Mouse (Mus musculus): Measurements from ENCODE around the gene Dok3.
"Not testable (repeated sequence)": the region's sequence is repeated elsewhere in the genome, so short reads cannot be mapped to it uniquely, and the experiment has no call there.

The Dok3 gene

GRCm38 (mm10) chr13:55529198-55529915, at the start of gene Dok3:
Dok3 (minus strand) TSS chr13:55529296.
- no peak for DNase-seq

GRCm38 (mm10) chr13:55578086-55578485, 49.0 kb upstream of the Dok3 start:
- DNase-seq: no peak

DNA sequence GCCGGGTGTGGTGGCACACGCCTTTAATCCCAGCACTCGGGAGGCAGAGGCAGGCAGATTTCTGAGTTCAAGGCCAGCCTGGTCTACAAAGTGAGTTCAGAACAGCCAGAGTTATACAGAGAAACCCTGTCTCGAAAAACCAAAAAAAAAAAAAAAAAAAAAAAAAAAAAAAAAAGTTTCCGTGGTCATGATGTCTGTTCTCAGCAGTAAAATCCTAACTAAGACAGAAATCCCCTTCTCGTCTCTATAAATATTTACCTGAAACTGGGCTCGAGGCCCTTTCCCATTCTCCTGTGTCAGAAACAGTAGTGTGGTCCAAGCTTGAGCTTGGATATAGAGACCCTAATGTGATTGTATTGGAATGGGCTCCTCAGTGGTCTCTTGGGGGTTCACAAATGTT, 47.8 kb upstream of the Dok3 start:
- DNase-seq: not testable (repeated sequence)

DNA sequence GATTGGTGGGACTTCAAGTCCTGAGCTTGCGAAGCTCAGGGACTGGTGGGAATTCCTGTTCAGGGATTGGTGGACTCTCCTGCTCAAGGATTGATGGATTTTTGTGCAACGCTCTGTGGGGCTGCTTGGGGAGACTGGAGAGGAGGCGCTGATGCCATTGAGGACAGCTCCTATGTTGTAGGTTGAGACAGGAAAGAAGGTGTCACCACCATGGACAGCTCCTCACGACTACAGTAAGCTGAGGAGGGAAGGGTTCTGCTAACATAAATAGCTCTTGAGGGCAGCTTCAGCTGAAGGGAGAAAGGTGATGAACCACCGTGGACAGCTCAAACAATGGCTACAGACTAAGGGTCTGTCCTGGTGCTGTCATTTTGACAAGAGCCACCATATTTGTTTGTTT, 46.8 kb upstream of the Dok3 start:
- no peak for DNase-seq

- DNase-seq: no peak
Measured at GRCm38 (mm10) chr13:55574321-55574720, 45.2 kb upstream of the Dok3 start.

DNA sequence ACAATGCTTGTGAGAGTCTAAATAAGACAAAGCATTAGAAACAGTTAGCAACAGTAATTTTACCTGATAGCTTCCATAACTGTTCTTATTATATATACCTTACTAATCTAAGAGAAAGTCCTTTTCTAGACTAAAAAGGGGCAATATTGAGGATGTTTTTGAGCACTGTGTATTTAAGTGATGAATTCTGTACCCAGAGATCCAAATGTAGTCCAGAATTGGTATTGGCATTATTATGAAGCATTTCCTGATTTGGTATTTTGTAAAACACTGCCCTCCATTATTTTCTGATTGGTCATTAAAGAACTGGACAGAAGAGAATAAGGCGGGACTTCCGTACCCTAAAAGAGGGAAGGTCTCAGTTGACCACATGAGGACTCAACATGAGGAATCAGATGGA, 44.3 kb upstream of the Dok3 start, which contains the start of gene Tmed9:
Tmed9 (plus strand) TSS at position 301 of the 400 bp plus-strand sequence.
- no peak for DNase-seq

DNA sequence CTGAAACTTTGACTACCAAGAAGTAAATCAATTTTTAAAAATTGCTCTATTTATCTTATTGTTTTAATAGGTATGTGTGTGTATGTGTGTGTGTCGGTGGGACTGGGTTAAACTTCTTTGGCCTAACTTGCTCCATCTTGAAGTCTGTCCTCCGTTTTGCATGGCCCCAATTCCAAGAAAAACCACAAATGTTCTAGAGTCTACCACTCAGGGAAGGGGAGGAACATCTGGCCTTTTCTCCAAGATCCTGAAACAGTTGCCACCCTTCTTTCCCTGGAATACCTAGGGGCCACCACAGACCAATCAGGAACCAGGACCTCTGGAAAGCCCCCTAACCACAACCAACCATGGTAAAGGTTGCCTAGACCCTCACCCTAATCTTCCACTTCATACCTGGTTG, 42.9 kb upstream of the Dok3 start:
- no peak for DNase-seq

DNA sequence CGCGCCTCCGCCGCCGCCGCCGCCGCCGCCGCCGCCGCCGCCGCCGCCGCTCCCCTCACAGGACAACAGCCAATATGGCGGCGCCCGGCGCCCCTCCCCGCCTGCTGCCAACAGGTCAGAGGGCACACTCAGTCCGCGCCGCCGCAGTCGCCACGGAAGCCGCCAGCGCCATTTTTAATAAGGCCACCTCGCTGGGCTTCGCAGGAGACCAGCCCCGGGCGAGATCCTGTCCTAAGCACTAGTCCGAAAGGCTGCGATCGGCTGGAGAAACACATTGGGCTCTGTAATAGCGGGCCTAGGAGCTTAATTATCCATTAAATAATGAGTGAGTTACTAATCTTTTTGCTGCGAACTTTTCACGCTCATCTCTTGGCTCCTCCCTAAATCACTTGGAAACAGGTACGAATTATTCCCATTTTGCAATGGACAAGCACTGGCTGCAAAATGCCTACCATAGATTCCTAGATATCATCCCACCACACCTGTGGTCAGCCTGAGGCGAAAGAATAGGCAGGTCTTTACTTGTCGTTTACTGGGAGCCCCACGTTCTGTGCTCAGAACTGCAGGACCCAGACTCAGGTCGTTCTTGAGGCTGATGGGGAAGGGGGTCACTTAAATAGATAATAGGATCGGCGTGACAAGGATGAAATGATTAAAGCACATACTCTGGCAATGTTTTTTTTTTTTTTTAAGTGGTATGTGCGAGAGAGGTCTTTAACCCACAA, 42.1 kb upstream of the Dok3 start, which contains the start of gene Fam193b:
Fam193b (minus strand) TSS at position 94 of the 725 bp plus-strand sequence.
- peak; percentile 95 for DNase-seq

DNA sequence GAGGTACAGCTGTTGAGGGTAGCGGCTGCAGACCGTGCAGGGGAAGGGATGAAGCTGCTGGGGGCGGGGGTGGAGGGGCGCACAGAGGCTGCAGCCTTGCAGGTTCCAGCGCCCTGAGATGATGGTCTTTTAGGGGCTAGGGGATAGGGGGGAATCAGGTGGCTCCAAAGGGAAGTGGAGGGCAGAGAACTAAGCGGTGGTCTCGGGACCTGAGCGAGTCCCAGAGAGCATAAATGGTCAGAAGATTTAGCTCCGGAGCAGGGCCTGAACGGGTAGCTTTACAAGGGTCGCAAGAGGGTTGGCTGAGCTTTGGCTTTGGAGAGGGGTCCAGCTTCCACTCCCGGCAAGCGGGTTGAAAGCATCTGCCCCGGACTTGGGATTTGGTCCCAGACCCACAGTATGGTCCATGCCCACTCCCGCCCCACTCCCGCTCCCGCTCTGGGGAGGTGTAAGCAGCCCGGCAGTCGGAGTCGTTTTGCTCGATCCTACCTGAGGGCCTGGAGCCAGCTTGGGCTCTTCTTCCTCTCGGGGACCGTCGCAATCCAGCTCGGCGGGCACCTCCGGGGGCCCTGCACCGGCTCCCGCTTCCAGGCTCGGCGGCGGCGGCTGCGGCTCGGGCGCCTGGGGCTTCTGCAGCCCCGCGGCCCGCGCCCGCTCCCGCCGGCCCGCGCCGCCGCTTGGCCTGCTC, 41.3 kb upstream of the Dok3 start:
- peak; percentile 49 for DNase-seq

GRCm38 (mm10) chr13:55569726-55570285, 40.7 kb upstream of the Dok3 start:
- DNase-seq: peak; percentile 42

DNA sequence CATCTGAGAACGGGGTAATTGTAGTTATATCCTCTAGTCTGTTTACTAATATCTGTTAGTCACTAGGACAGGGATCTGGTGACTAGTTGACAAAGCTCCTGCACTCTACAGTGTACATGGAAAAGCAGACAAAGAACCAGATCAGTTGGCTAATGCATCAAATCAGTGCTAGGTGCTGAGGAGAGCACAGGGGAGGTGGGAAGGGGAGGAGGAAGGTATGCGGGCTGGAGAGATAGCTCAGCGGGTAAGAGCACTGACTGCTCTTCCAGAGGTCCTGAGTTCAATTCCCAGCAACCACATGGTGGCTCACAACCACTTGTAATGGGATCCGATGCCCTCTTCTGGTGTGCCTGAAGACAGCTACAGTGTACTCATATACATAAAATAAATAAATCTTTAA, 39.4 kb upstream of the Dok3 start:
- not testable (repeated sequence) for DNase-seq

DNA sequence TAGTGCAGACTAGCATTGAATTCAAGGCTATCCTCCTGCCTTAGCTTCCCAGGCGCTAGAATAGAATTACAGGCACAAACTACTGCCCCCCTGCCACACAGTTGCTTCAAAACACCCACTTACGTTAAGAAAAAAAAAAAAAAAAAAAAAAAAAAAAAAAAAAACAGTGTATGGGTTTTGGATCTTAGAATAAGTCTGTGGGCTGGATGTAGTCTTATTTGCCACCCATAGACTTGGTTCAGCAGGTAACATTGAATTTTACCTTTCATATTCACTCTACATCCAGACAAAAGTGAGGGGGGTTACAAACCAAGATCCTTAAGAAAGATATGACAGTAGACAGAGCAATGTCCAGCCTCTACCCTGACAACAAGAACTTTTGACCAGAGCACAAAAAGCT, 38.9 kb upstream of the Dok3 start:
- DNase-seq: no peak

DNA sequence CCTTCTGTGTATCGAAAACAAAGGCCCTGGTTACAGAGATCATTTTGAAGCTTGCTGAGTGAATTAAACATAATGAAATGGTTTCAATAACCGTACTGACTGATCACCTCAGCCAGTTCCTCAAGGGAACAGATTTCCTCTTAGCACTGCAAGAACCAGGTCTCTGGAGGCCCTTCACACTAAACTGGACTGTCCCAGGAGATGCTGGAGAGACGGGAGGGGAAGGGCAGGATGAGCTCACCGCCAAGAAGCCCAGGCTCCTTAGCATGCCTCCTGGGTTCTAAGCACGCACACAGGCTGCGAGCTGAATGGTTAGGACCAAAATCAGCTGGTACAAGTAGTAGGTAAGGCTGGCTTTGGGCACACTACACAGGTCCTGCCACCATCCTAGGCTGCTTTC, 37.9 kb upstream of the Dok3 start:
- DNase-seq: no peak

GRCm38 (mm10) chr13:55563266-55563879, 34.3 kb upstream of the Dok3 start:
- no peak for DNase-seq

GRCm38 (mm10) chr13:55557499-55557898, 28.4 kb upstream of the Dok3 start:
- DNase-seq: no peak

DNA sequence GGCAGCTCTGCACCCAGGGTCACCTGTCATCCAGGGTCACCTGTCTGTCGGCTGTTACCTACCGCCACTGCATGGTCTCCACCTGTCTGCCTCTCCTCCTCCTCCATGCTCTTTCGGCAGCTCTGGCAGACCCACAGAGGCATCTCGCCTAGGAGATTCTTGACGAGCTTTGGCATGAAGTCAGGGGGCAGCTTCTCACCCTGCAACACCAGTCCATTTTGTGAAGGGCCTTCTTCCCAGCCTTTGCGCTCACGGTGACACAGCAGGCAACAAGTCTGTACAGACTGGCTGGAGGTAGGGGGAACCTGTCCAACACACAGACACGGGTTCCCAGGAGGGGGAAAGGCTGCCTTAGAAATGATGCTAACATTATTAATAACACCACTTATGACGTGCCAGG, 26.8 kb upstream of the Dok3 start:
- no peak for DNase-seq

- DNase-seq: no peak
Measured at GRCm38 (mm10) chr13:55549061-55549460, 20.0 kb upstream of the Dok3 start.

GRCm38 (mm10) chr13:55548426-55548825, 19.3 kb upstream of the Dok3 start:
- no peak for DNase-seq

- no peak for DNase-seq
Measured at GRCm38 (mm10) chr13:55547916-55548315, 18.8 kb upstream of the Dok3 start.

- no peak for DNase-seq
Measured at GRCm38 (mm10) chr13:55544792-55545191, 15.7 kb upstream of the Dok3 start.

DNA sequence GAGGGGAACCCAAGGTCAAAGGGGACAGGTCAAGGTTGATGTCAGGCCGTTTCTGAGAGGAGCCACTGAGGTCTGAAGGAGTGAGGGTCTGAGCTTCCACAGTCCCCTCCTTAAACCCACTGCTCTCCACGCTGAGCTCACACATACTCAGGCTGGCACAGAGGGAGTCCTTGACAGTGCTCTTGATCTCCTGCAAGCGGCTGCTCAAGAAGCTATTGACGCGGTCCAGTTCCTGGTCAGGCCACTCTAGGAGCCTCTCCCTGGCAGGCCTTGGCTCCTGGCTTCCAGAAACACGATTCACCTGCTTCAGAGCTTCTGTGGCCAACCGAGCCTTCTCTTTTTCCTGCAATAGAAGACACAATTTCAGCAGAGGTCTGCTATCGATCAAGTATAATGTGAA, 14.4 kb upstream of the Dok3 start:
- no peak for DNase-seq

DNA sequence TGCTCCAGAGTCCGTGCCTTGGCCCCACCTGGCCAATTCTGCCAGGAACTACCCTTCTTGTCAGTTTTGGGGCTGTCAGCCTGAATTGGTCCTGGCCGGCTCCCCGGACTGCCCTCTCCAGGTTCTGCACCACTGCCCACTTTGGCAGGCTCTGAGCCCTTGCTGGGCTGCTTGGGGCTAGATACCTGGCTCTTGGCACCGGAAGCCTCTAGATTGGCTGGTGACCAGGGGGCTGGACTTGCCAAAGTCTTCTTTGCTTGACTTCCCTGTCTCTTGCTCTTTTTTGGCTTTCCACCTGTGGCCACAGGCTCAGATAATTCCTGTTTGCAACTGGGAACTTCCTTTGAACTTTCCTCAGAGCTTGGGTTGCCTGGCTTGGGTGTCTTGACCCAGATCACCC, 13.8 kb upstream of the Dok3 start:
- DNase-seq: no peak

DNA sequence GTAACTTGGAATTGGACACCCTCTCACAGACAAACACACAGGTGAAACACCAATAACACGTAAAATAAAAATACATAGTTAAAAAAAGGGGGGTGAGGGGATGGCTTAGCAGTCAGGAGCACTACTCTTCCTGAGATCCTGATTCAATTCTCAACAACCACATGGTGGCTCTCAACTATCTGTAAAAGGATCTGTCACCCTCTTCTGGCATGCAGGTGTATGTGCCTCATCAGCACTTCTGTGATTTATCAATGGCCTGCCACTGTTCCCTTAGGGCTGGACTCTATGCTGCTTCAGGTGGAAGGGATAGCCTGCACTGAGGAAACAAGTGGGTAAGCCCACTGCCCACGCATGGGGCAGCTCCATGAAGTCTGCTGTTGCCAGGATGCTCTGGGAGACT, 11.8 kb upstream of the Dok3 start:
- DNase-seq: peak; percentile 25

Measured in right cerebral cortex, postnatal 4 days (tissue).